In genomic region chr1:7308952-7309617, GRCm38 (mm10) we compare ENCODE assay signal across 23 mouse cellular contexts.
DNase-seq lines count a peak whose midpoint lies in the region; ATAC-seq and TF ChIP-seq lines count a peak whose summit lies in the region.
"Had no signal": no experiment of that assay in that cellular context is flagged by ENCODE, and none has a peak within 500 bp of the region (broad histone marks: within the 10 kb centered on the region; RNA-seq: fewer than 3 reads in every experiment).

No protein-coding gene starts in this region.

- H3K9ac ChIP-seq in midbrain, postnatal 0 days (replicated peaks; ENCODE audit: low read length, poor library complexity, severe bottlenecking) = no peak overlapping the region
- H3K9ac ChIP-seq in hindbrain, embryonic 12.5 days = no peak overlapping the region
- H3K9ac ChIP-seq in midbrain, embryonic 14.5 days (replicated peaks; ENCODE audit: low read length) = no peak overlapping the region
- H3K9ac ChIP-seq: forebrain, embryonic 13.5 days; heart, embryonic 15.5 days; intestine, embryonic 15.5 days; liver, postnatal 0 days; neural tube, embryonic 13.5 days; stomach, embryonic 15.5 days had no signal

- H3K4me3 ChIP-seq in midbrain, embryonic 10.5 days = no peak overlapping the region
- H3K4me3 ChIP-seq in midbrain, postnatal 0 days (ENCODE audit: low read depth, low read length) = no peak overlapping the region
- no peak overlapping the region for H3K4me3 ChIP-seq in embryonic facial prominence, embryonic 10.5 days
- H3K4me3 ChIP-seq in hindbrain, embryonic 12.5 days = no peak overlapping the region
- no peak overlapping the region for H3K4me3 ChIP-seq in midbrain, embryonic 14.5 days (replicated peaks; ENCODE audit: low read depth, low read length)
- H3K4me3 ChIP-seq: forebrain, embryonic 13.5 days; gastrocnemius, adult 2 months; heart, embryonic 15.5 days; intestine, embryonic 15.5 days; neural tube, embryonic 13.5 days; stomach, embryonic 15.5 days had no signal

- ATAC-seq in midbrain, postnatal 0 days (ENCODE audit: low FRiP score) = no peak
- peak; percentile 33; the same call in 1 of the 2 replicates for ATAC-seq in hindbrain, embryonic 12.5 days (ENCODE audit: low FRiP score)
- peak; percentile 40; the same call in 1 of the 2 replicates for ATAC-seq in midbrain, embryonic 14.5 days (ENCODE audit: low FRiP score, low TSS enrichment)
- ATAC-seq: forebrain, embryonic 13.5 days; intestine, embryonic 15.5 days; liver, postnatal 0 days; lung, postnatal 0 days had no signal

- H3K27me3 ChIP-seq in midbrain, embryonic 10.5 days (ENCODE audit: low read depth, poor library complexity, severe bottlenecking) = no peaks in the 10 kb centered on the region
- H3K27me3 ChIP-seq in midbrain, postnatal 0 days (ENCODE audit: insufficient read depth, low read length) = no peaks in the 10 kb centered on the region
- no peaks in the 10 kb centered on the region for H3K27me3 ChIP-seq in embryonic facial prominence, embryonic 10.5 days (replicated peaks; ENCODE audit: low read depth, poor library complexity, severe bottlenecking)
- H3K27me3 ChIP-seq in hindbrain, embryonic 12.5 days = 0 out of 2 replicates have a peak, but pooled peaks cover 3% of the 10 kb centered on the region
- no peaks in the 10 kb centered on the region for H3K27me3 ChIP-seq in midbrain, embryonic 14.5 days (ENCODE audit: control insufficient read depth, insufficient read depth, low read length)
- H3K27me3 ChIP-seq: forebrain, embryonic 13.5 days; heart, embryonic 15.5 days; intestine, embryonic 15.5 days; neural tube, embryonic 13.5 days; stomach, embryonic 15.5 days had no signal

- no peak for DNase-seq in midbrain, embryonic 10.5 days (ENCODE audit: low spot score)
- DNase-seq in midbrain, postnatal 0 days (ENCODE audit: low spot score) = no peak
- no peak for DNase-seq in embryonic facial prominence, embryonic 10.5 days (ENCODE audit: low spot score)
- DNase-seq in midbrain, embryonic 14.5 days = no peak
- no peak for DNase-seq in heart, postnatal 14 days
- no peak for DNase-seq in embryo, embryonic 10 days (ENCODE audit: low spot score)
- DNase-seq: adrenal gland, postnatal 14 days; cerebellum, adult 9-11 months; gastrocnemius, adult 2 months; heart, postnatal 4 days; kidney, adult 8-10 months; kidney, postnatal 10 days; liver, postnatal 0 days; thymus, postnatal 25 days had no signal

- intact Hi-C loops in heart, postnatal 14 days (cut with DNase I) = no loop called here

- H3K4me2 ChIP-seq in midbrain, postnatal 0 days (ENCODE audit: low read depth, low read length, poor library complexity, severe bottlenecking) = no peak overlapping the region
- H3K4me2 ChIP-seq in hindbrain, embryonic 12.5 days (replicated peaks) = no peak overlapping the region
- H3K4me2 ChIP-seq in midbrain, embryonic 14.5 days (ENCODE audit: low read length) = no peak overlapping the region
- H3K4me2 ChIP-seq: forebrain, embryonic 13.5 days; heart, embryonic 15.5 days; intestine, embryonic 15.5 days; liver, embryonic 11.5 days; neural tube, embryonic 13.5 days; stomach, embryonic 15.5 days had no signal

- H3K4me1 ChIP-seq in midbrain, embryonic 10.5 days = peaks cover 6% of the 10 kb centered on the region; the same call in 1 of the 2 replicates
- no peaks in the 10 kb centered on the region for H3K4me1 ChIP-seq in midbrain, postnatal 0 days (ENCODE audit: insufficient read depth, low read length)
- no peaks in the 10 kb centered on the region for H3K4me1 ChIP-seq in embryonic facial prominence, embryonic 10.5 days
- H3K4me1 ChIP-seq in hindbrain, embryonic 12.5 days = peaks cover 12% of the 10 kb centered on the region
- no peaks in the 10 kb centered on the region for H3K4me1 ChIP-seq in midbrain, embryonic 14.5 days (ENCODE audit: control insufficient read depth, insufficient read depth, low read length)
- H3K4me1 ChIP-seq: heart, embryonic 15.5 days; intestine, embryonic 15.5 days; stomach, embryonic 15.5 days had no signal

- TF ChIP-seq CTCF in midbrain, postnatal 0 days (IDR thresholded peaks at IDR 0.05) = no peak

- H3K9me3 ChIP-seq in midbrain, embryonic 10.5 days (replicated peaks) = no peaks in the 10 kb centered on the region
- no peaks in the 10 kb centered on the region for H3K9me3 ChIP-seq in midbrain, postnatal 0 days (ENCODE audit: low read length)
- no peaks in the 10 kb centered on the region for H3K9me3 ChIP-seq in embryonic facial prominence, embryonic 10.5 days
- no peaks in the 10 kb centered on the region for H3K9me3 ChIP-seq in hindbrain, embryonic 12.5 days (replicated peaks)
- no peaks in the 10 kb centered on the region for H3K9me3 ChIP-seq in midbrain, embryonic 14.5 days (ENCODE audit: control insufficient read depth, low read length)
- H3K9me3 ChIP-seq: forebrain, embryonic 13.5 days; heart, embryonic 15.5 days; intestine, embryonic 15.5 days; neural tube, embryonic 13.5 days; stomach, embryonic 15.5 days had no signal

- 0 out of 2 replicates have a peak overlapping the region, but pooled peaks have one; percentile 1 for H3K27ac ChIP-seq in midbrain, embryonic 10.5 days (replicated peaks)
- no peak overlapping the region for H3K27ac ChIP-seq in midbrain, postnatal 0 days (ENCODE audit: low read depth, low read length)
- H3K27ac ChIP-seq in embryonic facial prominence, embryonic 10.5 days (replicated peaks) = 0 out of 2 replicates have a peak overlapping the region, but pooled peaks have one; percentile 19
- no peak overlapping the region for H3K27ac ChIP-seq in hindbrain, embryonic 12.5 days
- no peak overlapping the region for H3K27ac ChIP-seq in midbrain, embryonic 14.5 days (replicated peaks; ENCODE audit: low read depth, low read length)
- H3K27ac ChIP-seq: forebrain, embryonic 13.5 days; gastrocnemius, adult 2 months; heart, embryonic 15.5 days; intestine, embryonic 15.5 days; macrophage; neural tube, embryonic 13.5 days; stomach, embryonic 15.5 days had no signal

- WGBS in midbrain, embryonic 10.5 days = 57% methylated on average over 5 of the region's 5 CpGs
- WGBS in midbrain, postnatal 0 days = 53% methylated on average over 5 of the region's 5 CpGs
- WGBS in embryonic facial prominence, embryonic 10.5 days = 60% methylated on average over 5 of the region's 5 CpGs
- WGBS in hindbrain, embryonic 12.5 days = 35% methylated on average over 5 of the region's 5 CpGs
- WGBS in midbrain, embryonic 14.5 days = 49% methylated on average over 5 of the region's 5 CpGs

- H3K36me3 ChIP-seq in midbrain, embryonic 10.5 days = no peaks in the 10 kb centered on the region
- H3K36me3 ChIP-seq in midbrain, postnatal 0 days (ENCODE audit: insufficient read depth, low read length) = no peaks in the 10 kb centered on the region
- H3K36me3 ChIP-seq in embryonic facial prominence, embryonic 10.5 days (replicated peaks) = no peaks in the 10 kb centered on the region
- H3K36me3 ChIP-seq in hindbrain, embryonic 12.5 days = no peaks in the 10 kb centered on the region
- H3K36me3 ChIP-seq in midbrain, embryonic 14.5 days (ENCODE audit: control insufficient read depth, insufficient read depth, low read length) = no peaks in the 10 kb centered on the region
- H3K36me3 ChIP-seq: heart, embryonic 15.5 days; intestine, embryonic 15.5 days; neural tube, embryonic 13.5 days; stomach, embryonic 15.5 days had no signal

Comparison
In these comparisons a context has a peak if more than half of its experiments do, and no peak if none do; other contexts are left out.
1. H3K27ac ChIP-seq: peak in midbrain, embryonic 10.5 days (single experiment) and embryonic facial prominence, embryonic 10.5 days (single experiment); none in midbrain, postnatal 0 days (single experiment), hindbrain, embryonic 12.5 days (single experiment) and midbrain, embryonic 14.5 days (single experiment).